Mouse (Mus musculus): ENCODE measurements around the gene Ppp1r3c.

The Ppp1r3c gene

GRCm38 (mm10) chr19:36716221-36716620 is 20.2 kb downstream of the Ppp1r3c start:
- DNase-seq (ENCODE audit: extremely low spot score): no peak

- no peak for DNase-seq (ENCODE audit: extremely low spot score)
These were observed 20.9 kb downstream of the Ppp1r3c start for GRCm38 (mm10) chr19:36715591-36715990.

GRCm38 (mm10) chr19:36714492-36714891 is 22.0 kb downstream of the Ppp1r3c start:
- DNase-seq (ENCODE audit: extremely low spot score): no peak

- no peak for DNase-seq (ENCODE audit: extremely low spot score)
These were observed 23.4 kb downstream of the Ppp1r3c start for GRCm38 (mm10) chr19:36713092-36713491.

- no peak for DNase-seq (ENCODE audit: extremely low spot score)
These were observed 30.3 kb downstream of the Ppp1r3c start for GRCm38 (mm10) chr19:36706195-36706594.

GRCm38 (mm10) chr19:36705286-36706146 is 30.9 kb downstream of the Ppp1r3c start:
- DNase-seq (ENCODE audit: extremely low spot score): no peak

- no peak for DNase-seq (ENCODE audit: extremely low spot score)
These were observed 31.7 kb downstream of the Ppp1r3c start for GRCm38 (mm10) chr19:36704763-36705162.

- DNase-seq (ENCODE audit: extremely low spot score): no peak
These were observed 34.4 kb downstream of the Ppp1r3c start for GRCm38 (mm10) chr19:36701809-36702622.

GRCm38 (mm10) chr19:36701366-36701765 is 35.1 kb downstream of the Ppp1r3c start:
- DNase-seq (ENCODE audit: extremely low spot score): no peak

- DNase-seq (ENCODE audit: extremely low spot score): no peak
These were observed 35.5 kb downstream of the Ppp1r3c start for GRCm38 (mm10) chr19:36700937-36701336.

GRCm38 (mm10) chr19:36699151-36699550 is 37.3 kb downstream of the Ppp1r3c start:
- no peak for DNase-seq (ENCODE audit: extremely low spot score)

GRCm38 (mm10) chr19:36698200-36698599 is 38.3 kb downstream of the Ppp1r3c start:
- no peak for DNase-seq (ENCODE audit: extremely low spot score)

- no peak for DNase-seq (ENCODE audit: extremely low spot score)
These were observed 39.8 kb downstream of the Ppp1r3c start for GRCm38 (mm10) chr19:36696601-36697122.

GRCm38 (mm10) chr19:36693530-36693929 is 42.9 kb downstream of the Ppp1r3c start:
- no peak for DNase-seq (ENCODE audit: extremely low spot score)

- no peak for DNase-seq (ENCODE audit: extremely low spot score)
These were observed 44.5 kb downstream of the Ppp1r3c start for GRCm38 (mm10) chr19:36691941-36692340.

GRCm38 (mm10) chr19:36691245-36691644 is 45.2 kb downstream of the Ppp1r3c start:
- no peak for DNase-seq (ENCODE audit: extremely low spot score)

GRCm38 (mm10) chr19:36689205-36689604 is 47.2 kb downstream of the Ppp1r3c start:
- DNase-seq (ENCODE audit: extremely low spot score): no peak

- DNase-seq (ENCODE audit: extremely low spot score): no peak
These were observed 48.4 kb downstream of the Ppp1r3c start for GRCm38 (mm10) chr19:36687843-36688637.

GRCm38 (mm10) chr19:36687044-36687443 is 49.4 kb downstream of the Ppp1r3c start:
- no peak for DNase-seq (ENCODE audit: extremely low spot score)

GRCm38 (mm10) chr19:36686016-36686415 is 50.4 kb downstream of the Ppp1r3c start:
- DNase-seq (ENCODE audit: extremely low spot score): no peak

- DNase-seq (ENCODE audit: extremely low spot score): no peak
These were observed 53.9 kb downstream of the Ppp1r3c start for GRCm38 (mm10) chr19:36682560-36682959.

Measured in embryo, embryonic 9.5 days (tissue).